Mouse (Mus musculus): ENCODE data around the gene Pdss1. TPM values are rescaled to one million over a fixed set of nuclear protein-coding genes. Genes with fewer than 3 reads are reported as not detected.
A peak's percentile ranks its signal among the peaks of the same experiment; 100 is the strongest.
"Not testable (repeated sequence)": the region's sequence is repeated elsewhere in the genome, so short reads cannot be mapped to it uniquely, and the experiment has no call there.

Gene Pdss1
- polyA plus RNA-seq, 1 experiment, result 27.7 TPM

DNA sequence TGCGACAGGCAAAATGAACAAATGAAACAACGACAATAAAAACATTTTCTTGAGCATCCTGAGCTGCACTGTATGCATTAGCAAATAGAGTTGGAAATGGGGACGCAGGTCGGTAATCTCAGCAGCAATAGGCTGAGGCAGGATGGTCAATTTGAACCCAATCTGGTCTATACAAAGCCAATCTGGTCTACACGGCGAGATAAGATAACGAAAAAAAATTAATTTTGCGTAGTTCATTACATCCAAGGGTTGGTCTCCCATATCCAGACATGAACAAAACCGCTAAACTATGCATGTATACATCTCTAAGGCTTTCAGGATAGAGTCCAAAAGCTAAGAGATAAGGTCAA is 415 bp upstream of the Pdss1 start:
- DNase-seq (ENCODE audit: low read depth), result no peak
- TF ChIP-seq POLR2A (IDR thresholded peaks at IDR 0.05; ENCODE audit: borderline replicate concordance, extremely low read depth, insufficient read depth, insufficient read length, poor library complexity, severe bottlenecking), result no peak
- no peak for TF ChIP-seq CTCF (IDR thresholded peaks at IDR 0.05; ENCODE audit: borderline replicate concordance, extremely low read depth, insufficient read depth, insufficient read length)

DNA sequence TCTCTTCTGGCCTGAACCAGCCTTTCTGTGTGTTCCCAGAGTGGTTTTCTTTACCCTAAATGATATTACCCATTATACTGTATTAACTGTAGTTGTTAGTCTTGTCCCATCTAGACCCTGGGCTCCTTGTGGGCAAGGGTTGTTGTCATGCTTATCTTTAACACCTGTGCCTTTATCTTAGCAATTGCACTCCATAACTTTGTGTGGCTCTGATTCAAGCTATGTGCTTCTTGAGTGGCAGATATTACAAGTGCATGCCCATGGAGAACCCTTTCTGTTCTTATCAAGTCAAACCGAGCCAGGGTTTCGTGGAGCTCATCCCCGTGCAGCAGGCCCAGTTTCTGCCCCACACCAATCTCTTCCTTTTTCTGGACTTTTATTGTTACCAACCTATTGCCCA is 8.6 kb downstream of the Pdss1 start:
- no peak for TF ChIP-seq POLR2A (IDR thresholded peaks at IDR 0.05; ENCODE audit: borderline replicate concordance, extremely low read depth, insufficient read depth, insufficient read length, poor library complexity, severe bottlenecking)
- no peak for TF ChIP-seq CTCF (IDR thresholded peaks at IDR 0.05; ENCODE audit: borderline replicate concordance, extremely low read depth, insufficient read depth, insufficient read length)
- no peak for DNase-seq (ENCODE audit: low read depth)

DNA sequence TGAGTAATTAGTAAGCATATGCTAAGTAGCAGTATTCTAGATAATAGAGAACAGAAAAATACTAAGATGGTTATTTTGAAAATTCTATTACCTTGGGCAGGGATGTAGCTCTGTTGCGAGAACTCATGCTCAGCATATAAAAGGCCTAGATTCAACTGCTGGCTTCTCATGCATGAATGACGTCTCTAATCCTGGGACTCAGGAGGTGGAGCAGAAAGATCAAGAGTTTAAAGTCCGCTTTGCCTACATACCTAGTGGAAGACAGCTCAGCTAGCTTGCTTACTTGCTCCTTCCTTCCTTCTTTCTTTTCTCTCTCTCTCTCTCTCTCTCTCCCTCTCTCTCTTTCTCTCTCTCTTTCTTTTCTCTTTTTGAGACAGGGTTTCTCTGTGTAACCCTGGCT is 19.1 kb downstream of the Pdss1 start:
- TF ChIP-seq POLR2A (IDR thresholded peaks at IDR 0.05; ENCODE audit: borderline replicate concordance, extremely low read depth, insufficient read depth, insufficient read length, poor library complexity, severe bottlenecking) (no peak), CTCF (IDR thresholded peaks at IDR 0.05; ENCODE audit: borderline replicate concordance, extremely low read depth, insufficient read depth, insufficient read length) (no peak)
- DNase-seq (ENCODE audit: low read depth), result no peak

DNA sequence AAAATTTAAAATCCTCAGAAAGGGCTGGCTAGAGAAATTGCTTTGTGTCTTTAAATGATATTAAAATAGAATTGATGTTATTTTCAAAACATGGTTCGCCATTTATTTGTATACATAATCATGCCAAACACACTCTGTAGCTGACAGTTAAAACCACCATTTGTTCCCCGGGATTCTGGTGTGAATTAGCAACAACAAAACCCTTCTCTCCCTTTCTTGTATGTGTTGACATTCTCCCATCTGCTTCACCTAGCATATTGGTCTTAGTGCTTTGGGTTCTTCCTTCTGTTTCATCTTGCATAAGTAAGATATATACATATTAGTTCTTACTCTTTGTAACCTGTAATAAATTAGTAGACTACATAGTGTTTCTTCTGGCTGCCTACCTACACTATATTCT is 23.3 kb downstream of the Pdss1 start:
- DNase-seq (ENCODE audit: low read depth), result peak; percentile 58
- TF ChIP-seq CTCF (IDR thresholded peaks at IDR 0.05; ENCODE audit: borderline replicate concordance, extremely low read depth, insufficient read depth, insufficient read length), result no peak
- no peak for TF ChIP-seq POLR2A (IDR thresholded peaks at IDR 0.05; ENCODE audit: borderline replicate concordance, extremely low read depth, insufficient read depth, insufficient read length, poor library complexity, severe bottlenecking)

DNA sequence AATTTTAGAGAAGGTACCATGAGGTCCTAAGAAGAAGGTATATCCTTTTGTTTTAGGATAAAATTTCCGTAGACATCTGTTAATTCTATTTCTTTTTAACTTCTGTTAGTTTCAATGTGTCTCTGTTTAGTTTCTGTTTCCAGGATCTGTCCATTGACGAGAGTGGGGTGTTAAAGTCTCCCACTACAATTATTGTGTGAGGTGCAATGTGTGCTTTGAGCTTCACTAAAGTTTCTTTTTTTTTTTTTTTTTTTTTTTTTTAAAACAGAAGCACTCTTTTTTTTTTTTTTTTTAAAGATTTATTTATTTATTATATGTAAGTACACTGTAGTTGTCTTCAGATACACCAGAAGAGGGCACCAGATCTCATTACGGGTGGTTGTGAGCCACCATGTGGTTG is 30.6 kb downstream of the Pdss1 start:
- DNase-seq (ENCODE audit: low read depth), result not testable (repeated sequence)

DNA sequence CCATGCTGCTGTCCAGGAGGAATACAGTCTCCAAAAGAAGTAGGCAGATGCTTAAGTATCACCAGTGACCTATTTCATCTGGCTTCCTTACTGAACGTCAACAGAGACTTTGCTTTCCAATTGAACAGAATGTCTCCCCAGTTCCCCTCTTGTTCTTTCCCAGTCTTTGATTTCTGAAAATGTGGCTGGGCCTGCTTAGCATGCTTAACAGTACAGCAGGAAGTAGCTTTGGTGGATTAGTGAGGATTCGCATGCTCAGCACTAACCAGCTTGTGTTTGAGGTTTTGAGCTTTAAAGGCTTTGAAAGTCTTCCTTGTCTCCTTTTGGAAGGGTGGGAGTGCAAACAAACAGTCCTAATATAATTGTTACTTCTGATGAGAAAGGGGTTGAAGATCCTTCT is 32.9 kb downstream of the Pdss1 start:
- DNase-seq (ENCODE audit: low read depth), result peak; percentile 10
- TF ChIP-seq POLR2A (IDR thresholded peaks at IDR 0.05; ENCODE audit: borderline replicate concordance, extremely low read depth, insufficient read depth, insufficient read length, poor library complexity, severe bottlenecking) (no peak), CTCF (IDR thresholded peaks at IDR 0.05; ENCODE audit: borderline replicate concordance, extremely low read depth, insufficient read depth, insufficient read length) (no peak)

DNA sequence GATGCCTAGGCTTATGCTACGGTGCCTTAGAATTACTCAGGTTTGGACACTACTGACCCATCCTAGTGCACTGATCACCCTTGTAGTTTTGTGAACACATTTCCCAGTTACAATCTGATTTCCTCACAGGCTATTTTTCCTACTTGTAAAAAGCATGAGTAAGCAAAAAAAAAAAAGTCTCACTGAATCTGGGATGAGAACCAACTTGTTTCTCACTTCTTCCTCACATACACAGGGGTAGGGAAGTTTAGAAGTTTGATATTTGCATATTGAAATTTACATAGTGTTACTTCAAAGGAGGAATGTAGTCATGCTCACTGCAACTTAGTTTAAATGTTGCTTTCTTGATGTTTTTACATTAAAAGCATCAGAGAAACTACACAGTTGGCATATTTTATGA is 38.2 kb downstream of the Pdss1 start:
- no peak for TF ChIP-seq CTCF (IDR thresholded peaks at IDR 0.05; ENCODE audit: borderline replicate concordance, extremely low read depth, insufficient read depth, insufficient read length)
- no peak for TF ChIP-seq POLR2A (IDR thresholded peaks at IDR 0.05; ENCODE audit: borderline replicate concordance, extremely low read depth, insufficient read depth, insufficient read length, poor library complexity, severe bottlenecking)
- no peak for DNase-seq (ENCODE audit: low read depth)

DNA sequence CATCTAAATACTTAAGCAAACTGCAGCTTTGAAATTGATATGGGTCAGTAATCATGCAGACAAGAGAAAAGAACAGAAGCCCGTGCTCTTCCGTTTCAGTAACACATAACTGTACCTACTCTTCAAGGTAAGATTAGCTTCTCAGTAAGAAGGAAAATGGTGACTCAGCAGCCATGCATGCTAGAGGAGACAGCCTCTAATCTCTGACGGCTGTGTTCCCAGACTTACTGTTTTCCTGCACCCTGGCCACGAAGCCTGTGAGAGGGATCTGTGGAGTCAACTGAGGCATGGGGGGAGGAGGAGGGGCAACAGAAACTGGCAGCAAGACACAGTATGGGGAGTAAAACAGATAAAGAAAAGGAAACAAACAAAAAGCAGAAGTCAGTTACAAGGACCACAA is 54.6 kb downstream of the Pdss1 start:
- DNase-seq (ENCODE audit: low read depth), result no peak
- TF ChIP-seq POLR2A (IDR thresholded peaks at IDR 0.05; ENCODE audit: borderline replicate concordance, extremely low read depth, insufficient read depth, insufficient read length, poor library complexity, severe bottlenecking) (no peak), CTCF (IDR thresholded peaks at IDR 0.05; ENCODE audit: borderline replicate concordance, extremely low read depth, insufficient read depth, insufficient read length) (no peak)

DNA sequence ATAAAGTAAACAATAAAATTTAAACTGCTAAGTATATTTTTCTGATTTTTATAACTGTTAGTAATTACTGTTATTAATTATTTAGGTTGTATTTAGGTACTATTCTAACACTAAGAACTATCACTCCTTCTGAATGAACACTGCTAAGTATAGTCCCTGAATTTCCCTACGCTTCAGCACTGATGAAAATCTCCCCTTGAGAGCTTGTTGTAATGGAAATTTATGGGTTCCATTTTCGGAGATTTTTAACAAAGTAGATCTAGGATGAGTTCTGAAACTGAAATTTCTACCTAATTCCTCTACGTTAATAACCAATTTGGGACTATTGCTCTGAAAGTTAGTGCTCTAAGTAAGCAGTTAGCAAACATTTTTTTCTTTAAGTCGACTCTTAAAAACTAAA is 59.0 kb downstream of the Pdss1 start:
- TF ChIP-seq POLR2A (IDR thresholded peaks at IDR 0.05; ENCODE audit: borderline replicate concordance, extremely low read depth, insufficient read depth, insufficient read length, poor library complexity, severe bottlenecking), result no peak
- DNase-seq (ENCODE audit: low read depth), result no peak

DNA sequence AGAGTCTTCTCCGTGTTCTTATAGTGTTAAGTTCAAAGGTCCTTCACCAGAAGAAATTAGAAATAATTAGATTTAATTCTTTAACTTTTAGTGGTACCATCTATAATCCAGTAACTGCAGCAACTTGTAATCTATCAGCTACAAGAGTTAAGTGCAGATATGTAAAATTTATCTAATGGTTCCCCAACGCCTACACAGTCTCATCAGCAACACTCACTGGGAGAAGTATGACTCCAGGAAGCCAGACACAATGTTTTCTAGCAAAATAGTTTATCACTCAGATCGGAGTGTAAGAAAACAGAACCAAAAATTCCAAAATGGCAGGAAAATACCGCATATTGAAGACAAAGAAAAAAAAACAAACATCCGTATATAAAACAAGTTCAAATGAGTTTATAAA is 60.6 kb downstream of the Pdss1 start:
- TF ChIP-seq POLR2A (IDR thresholded peaks at IDR 0.05; ENCODE audit: borderline replicate concordance, extremely low read depth, insufficient read depth, insufficient read length, poor library complexity, severe bottlenecking), result no peak
- no peak for TF ChIP-seq CTCF (IDR thresholded peaks at IDR 0.05; ENCODE audit: borderline replicate concordance, extremely low read depth, insufficient read depth, insufficient read length)
- DNase-seq (ENCODE audit: low read depth), result no peak

DNA sequence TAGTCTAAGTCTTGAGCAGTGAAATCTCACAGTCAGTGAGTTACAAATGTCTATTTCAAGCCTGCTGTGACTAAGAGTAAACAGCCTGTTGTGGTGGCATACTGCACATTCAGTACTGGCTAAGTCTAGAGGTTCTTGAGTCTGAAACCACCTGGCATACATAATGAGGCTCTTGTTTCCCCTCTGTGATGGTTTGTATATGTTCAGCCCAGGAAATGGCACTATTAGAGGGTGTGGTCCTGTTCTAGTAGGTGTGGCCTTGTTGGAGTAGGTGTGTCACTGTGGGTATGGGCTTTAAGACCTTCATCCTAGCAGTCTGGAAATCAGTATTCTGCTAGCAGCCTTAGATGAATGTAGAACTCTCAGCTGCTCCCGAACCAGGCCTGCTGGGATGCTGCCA is 62.1 kb downstream of the Pdss1 start:
- DNase-seq (ENCODE audit: low read depth), result no peak
- TF ChIP-seq CTCF (IDR thresholded peaks at IDR 0.05; ENCODE audit: borderline replicate concordance, extremely low read depth, insufficient read depth, insufficient read length), result no peak
- TF ChIP-seq POLR2A (IDR thresholded peaks at IDR 0.05; ENCODE audit: borderline replicate concordance, extremely low read depth, insufficient read depth, insufficient read length, poor library complexity, severe bottlenecking), result no peak

DNA sequence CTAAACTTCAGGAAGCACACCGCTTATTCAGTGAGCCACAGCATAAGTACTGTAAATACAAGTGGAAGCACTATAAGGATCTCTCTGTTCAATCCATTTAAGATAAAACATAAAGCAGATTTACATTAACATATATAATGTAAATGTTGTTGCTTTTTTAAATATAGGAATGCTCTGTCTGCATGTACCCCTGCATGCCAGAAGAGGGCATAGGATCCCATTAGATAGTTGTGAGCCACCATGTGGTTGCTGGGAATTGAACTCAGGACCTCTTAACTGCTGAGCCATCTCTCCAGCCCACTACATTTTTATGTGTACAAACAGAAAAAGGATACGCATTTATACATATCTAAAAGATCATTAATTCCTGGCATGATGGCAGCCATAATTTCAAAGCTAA is 66.4 kb downstream of the Pdss1 start:
- no peak for TF ChIP-seq POLR2A (IDR thresholded peaks at IDR 0.05; ENCODE audit: borderline replicate concordance, extremely low read depth, insufficient read depth, insufficient read length, poor library complexity, severe bottlenecking)
- no peak for TF ChIP-seq CTCF (IDR thresholded peaks at IDR 0.05; ENCODE audit: borderline replicate concordance, extremely low read depth, insufficient read depth, insufficient read length)

DNA sequence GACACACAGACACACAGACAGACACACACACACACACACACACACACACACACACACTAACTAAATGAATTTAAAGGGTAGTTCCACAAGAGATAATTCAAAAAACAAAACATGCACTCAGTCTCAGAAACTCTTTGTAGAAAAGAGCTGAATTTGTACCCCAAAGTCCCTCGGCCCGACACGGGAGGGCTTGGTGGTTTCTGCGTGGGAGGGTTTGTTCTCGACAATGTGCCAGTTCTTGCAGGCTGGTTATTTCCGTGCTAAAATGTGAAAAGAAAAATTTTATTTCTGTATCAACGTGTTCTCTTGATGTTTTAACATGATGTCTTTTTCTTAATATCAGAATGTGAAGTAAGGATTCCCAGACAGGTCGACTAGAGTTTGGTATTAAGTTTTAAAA is 66.9 kb downstream of the Pdss1 start:
- TF ChIP-seq POLR2A (IDR thresholded peaks at IDR 0.05; ENCODE audit: borderline replicate concordance, extremely low read depth, insufficient read depth, insufficient read length, poor library complexity, severe bottlenecking), result no peak
- no peak for TF ChIP-seq CTCF (IDR thresholded peaks at IDR 0.05; ENCODE audit: borderline replicate concordance, extremely low read depth, insufficient read depth, insufficient read length)
- DNase-seq (ENCODE audit: low read depth), result no peak

More for the DNA sequence above, 66.4 kb downstream of the Pdss1 start:
- DNase-seq (ENCODE audit: low read depth), result no peak
